Mouse (Mus musculus) spleen, postnatal 36 days (tissue): ENCODE data around the gene Bbs9.

Experiments
- DNase-seq, 2 experiments: peaks; one replicate each; pipeline ENCODE4 v3.0.0; 2022; ENCODE audit warnings: low spot score in 2 of 2, mixed read lengths in 1 of 2

The Bbs9 gene

DNA sequence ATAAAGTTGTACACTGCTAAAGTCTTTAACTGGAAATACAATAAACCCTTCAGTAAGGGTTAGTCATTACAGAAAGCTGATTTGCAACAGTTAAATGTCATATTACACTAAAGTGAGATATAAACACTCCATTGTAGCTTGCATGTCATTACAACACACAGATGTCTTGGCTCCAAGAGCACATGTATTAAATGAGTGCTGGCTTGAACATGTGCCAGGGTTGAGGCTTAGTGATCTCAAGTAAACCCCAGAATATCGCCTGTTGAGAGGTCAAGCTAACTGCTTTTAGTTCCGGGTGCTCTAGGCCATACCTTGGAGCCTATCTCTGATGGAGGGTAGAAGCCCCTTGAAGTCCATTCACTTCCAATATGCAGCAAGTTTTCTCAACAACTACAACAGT, 273.1 kb downstream of the Bbs9 start:
- DNase-seq: no peak

DNA sequence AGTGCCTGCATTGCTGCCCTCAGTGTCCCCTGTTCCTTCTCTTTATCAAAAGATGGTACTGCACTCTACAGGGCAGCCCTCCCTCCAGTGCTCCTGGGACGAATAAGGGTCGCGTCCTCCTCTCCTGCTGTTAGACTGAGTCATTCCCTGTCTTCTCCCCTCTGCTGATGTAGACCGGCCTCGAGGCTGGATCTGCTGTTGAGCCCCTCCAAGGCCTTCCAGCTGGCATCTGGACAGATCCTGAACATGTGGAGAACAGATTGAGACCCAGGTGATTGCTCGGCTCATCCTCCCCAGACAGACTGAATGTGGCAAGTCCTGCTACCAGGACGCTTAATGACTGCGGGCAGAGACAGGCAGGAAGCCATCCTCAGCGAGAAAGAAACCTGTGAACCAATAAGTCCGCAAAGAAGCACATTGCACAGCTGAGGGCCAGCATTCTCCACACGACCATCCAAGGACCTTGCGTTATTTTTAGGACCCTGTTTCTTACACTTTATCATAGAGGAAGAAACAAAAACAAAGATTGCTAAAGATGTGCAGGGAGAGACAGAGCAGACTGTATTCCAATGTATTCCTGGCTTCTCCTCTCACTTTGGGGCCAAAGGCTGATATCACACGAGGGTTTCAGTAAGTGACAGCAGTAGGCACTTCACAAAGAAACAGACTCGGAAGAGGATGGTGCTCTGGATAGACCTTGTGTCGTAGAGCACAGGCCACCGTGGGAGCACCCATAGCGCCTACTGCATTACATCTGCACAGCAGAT, 275.4 kb downstream of the Bbs9 start:
- no peak for DNase-seq

DNA sequence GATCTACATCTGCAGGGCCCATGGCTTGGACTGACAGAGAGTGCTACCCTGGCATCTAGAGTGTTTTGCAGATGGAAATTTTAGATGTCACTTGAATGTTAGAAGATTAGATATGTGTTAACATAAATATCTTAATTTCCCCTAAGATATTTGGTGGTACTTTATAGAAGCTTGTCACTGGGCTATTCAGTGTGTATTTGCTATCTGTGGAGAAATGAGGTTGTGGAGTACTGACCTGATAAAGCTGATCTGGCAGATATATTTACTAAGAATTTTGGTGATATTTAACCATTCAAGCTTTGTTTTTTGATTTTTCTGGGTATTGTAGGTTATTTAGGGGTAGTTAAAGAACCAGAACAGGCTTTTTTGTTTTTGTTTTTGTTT, 276.0 kb downstream of the Bbs9 start:
- DNase-seq: no peak

DNA sequence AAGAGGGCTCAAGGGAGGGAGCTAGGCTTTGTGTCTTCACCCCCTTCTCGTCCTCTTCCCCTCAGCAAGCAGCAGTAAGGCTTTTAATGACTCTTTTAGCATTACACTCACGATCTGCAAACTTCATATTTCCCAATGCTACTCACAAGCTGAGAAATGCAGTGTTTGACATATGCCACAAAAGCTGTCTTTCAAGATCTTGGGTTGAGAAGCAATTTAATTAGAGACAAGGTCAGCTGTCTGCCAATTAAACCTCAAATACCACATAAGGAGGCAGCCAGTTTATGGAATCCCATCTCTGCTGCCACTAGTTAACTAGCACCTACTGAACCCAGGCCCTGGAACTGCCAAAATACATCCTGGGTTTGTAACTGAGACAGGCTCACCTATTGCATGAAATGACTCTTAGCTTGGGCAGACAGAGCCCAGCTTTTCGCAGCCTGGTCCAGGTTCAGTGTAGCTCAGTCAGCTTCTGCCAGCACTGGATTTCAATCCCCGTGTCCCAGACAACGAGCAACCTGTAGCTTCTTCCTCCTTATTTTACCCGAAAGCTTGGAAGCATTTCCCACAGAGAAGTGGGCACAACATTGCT, 278.7 kb downstream of the Bbs9 start:
- no peak for DNase-seq

DNA sequence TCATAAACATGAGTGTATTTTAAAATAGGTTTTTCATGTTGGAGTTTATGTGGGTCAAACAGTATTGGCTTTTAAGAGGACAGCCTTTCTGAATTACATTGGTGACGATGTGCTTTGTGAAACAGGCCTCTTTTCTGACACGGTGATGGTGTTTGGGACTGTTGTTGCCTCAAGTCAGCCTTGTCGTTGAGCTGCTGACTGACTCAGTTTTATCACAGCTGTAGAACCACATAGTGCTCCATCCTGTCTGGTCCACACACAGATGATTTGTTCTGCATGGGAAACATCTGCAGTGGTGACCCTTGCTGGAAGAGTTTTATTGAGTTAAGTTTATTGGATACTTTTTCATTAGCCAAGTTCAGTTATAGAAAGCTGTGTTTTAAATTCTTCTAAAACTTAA, 283.0 kb downstream of the Bbs9 start:
- no peak for DNase-seq

DNA sequence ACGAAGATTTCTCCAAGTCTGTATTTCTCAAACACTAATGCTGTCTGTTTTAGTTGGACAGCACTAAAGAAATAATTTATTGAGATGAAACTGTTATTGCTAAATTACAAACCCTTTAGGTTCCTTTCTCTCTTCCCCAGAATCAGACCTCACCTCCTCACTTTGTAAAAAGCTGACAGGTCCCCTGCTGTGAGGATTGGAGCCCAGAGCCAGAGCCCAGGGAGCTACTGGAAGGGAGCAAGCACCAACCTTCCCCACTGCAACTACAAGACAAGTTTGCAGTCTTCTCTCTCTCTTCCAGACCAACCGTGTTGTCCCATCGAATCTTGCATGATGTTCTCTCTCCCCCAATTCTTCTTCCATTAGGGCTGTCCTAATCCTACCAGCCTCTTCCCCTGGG, 283.7 kb downstream of the Bbs9 start:
- no peak for DNase-seq

DNA sequence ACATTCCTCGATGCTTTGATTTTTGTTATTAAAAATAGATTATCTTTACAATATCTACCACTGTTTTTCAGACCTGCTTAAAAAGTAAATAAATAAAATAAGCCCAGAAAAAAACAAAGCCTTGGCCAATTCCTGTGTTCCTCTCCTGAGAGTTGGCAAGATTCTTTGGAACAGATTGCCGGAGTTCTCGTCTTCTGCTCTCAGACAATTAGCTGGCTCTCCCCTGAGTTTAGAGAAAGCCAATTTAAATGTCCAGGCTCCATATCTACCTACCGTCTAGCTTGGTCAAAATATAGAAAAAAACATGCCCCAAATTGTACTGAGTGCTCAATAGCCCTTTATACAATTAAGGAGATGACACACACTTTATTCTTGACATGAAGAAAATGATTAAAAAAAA, 284.9 kb downstream of the Bbs9 start:
- DNase-seq: no peak

DNA sequence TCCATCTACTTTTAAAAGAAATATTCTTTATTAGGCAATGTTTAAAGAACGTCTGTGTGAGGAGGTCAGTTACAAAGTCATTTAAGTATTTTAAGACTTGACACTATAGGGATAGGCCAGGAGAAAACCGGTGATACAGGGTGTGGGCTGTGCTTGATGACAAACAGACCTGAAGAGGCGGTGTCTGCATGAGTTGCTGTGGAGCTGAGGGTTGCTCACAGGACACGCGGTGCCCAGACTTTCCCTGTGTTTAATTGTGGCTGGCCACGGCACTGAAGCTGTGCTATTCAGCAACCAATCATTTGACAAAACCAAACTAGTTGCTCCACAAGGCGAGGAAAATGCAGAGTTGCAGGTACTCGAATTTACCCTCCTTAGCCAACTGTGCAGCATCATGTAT, 286.0 kb downstream of the Bbs9 start:
- no peak for DNase-seq

DNA sequence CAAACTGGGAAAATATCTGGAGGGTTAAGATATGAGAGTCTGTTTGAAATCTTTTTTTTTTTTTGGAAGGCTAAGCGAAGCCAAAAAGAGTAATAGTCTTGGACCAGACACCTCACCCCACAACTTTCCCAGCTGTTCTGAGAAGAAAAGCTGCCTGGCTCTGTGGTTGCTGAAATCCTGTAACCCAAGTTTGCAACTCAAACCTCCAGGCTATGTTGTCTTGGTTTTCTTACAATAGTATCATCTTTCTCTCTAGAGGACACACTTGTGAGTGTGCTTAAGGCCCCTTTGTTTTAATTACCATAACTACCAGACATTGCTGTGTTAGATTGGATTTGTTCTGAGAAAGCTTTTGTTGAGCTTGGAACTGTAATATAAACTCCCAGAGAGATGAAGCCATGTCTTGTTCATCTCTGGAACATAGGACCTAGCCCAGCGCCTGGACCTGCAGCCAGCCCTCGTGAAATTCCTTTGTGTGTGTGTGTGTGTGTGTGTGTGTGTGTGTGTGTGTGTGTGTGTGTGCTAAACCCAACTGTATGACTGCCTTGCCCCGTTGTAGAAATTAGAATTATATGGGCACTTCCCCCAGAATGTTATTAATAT, 290.2 kb downstream of the Bbs9 start:
- no peak for DNase-seq

DNA sequence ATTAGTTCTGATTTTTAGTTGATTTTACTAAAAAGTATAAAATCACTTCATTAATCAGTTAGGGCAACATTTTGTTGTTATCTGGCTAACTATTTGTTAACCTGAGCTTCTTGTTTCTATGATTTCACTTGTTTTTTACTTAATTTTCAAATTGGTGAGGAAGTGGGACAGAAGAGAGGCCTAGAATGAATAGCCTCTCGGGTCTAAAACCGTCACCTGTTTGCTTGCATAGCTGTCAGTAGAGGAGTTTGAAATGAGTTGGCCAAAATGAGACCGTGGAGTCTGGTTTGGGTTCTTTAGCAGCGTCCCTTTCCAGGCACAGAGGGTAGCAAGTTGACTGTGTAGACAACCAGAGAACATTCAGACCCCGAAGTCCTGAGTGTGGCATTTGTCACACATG, 291.6 kb downstream of the Bbs9 start:
- DNase-seq: no peak

DNA sequence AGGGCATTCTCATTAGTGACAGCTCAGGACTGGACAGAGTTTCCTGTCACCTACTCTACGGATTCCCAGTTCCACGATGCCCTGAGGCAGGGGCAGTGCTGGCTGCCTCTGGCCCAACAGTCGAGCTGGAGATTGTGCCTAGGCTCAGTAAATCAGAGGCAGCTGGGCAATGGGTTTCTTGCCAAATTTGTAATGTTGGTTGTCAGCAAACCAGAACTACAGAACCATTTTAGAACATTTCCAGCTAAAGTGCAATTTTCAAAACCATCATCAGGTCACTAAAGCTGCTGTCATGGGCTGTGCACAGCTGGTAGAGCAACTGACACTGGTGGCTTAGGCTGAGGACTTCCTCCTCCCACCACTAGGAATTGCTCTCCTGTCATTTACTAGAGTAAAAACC, 292.3 kb downstream of the Bbs9 start:
- DNase-seq: no peak

DNA sequence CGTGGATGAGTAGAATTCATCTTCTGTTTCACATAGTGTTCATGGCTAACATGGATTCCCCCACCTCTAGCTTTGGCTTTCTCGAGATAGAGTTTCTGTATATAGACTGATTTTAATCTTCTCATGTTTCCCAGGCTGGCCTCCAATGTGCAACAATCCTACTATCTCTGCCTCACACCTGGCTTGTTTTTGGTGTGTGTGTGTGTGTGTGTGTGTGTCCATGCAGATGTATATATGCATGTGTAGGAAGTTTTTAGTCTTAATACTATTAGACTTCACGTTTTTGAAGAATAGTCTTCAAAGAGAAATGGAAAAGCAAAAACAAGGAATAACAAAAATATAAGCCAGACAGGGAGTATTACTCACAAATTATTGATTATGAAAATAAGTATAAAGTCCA, 296.3 kb downstream of the Bbs9 start:
- DNase-seq: no peak

DNA sequence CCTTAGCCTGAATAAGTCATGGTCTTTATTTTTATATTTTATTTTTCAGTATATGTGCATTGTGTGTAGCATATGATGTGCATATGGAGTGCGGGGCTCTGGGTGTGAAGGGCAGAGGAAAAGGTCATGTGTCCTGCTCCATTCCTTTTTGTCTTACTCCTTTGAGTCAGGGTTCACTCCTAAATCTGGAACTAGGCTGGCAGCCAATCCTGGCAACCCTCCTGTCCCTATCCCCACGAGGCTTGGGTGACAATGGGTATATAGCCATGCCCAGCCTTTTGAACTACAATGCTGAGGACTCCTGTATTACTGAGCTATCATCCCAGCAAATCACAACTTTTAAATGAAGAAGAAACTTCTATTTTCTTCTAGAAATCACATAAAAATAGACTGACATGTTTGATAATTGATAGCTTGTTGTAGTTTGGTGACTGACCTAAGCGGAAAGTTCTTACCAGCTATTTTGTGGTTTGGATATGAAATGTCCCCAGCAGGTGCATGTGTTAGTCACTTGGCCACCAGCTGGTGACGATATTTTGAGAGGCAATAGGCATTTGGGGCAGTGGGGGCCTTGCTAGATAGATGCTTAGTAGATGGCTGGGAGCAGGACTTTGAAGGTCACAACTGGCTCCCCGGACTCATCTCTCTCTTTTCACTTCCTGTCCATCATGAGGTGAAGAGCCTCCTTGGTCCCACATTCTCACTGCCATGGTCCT, 300.9 kb downstream of the Bbs9 start:
- DNase-seq: no peak

DNA sequence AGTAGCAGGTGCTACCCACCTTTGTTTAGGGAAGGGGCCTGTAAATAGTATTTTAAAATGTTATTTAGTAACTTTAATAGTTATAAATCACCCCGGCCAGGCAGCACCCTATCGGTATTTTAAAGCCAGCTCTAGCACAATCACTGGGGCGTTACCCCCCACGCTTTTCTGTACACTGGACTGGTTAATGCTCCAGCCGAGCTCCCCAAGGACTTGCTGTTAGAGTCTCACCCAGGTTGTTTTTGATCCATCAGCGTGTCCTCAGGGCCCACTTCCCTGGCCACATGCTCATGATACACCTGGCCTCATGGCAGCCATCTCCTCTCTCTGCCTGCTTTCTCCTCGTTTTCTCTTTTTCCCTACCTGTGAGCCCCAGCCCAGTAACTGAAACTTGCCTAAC, 301.9 kb downstream of the Bbs9 start:
- DNase-seq: no peak

DNA sequence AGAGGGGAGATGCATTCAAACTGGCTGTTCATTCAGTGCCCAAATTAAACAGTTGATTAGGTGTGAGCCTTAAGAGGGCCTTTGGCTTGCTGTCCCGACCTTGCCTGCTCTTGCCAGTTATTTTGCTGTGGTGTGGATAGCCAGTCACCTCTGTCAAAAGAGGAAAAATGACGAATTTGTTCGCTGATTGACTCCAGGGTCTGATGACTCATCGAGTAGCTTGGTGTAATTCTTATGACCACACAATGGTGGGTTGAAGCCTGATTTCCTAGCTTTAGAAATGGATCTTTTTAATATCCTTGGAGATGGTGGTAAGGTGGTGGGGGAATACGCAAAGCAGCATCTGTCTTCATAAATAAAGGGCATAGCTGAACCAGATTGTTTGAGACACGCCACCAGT, 304.1 kb downstream of the Bbs9 start:
- no peak for DNase-seq

DNA sequence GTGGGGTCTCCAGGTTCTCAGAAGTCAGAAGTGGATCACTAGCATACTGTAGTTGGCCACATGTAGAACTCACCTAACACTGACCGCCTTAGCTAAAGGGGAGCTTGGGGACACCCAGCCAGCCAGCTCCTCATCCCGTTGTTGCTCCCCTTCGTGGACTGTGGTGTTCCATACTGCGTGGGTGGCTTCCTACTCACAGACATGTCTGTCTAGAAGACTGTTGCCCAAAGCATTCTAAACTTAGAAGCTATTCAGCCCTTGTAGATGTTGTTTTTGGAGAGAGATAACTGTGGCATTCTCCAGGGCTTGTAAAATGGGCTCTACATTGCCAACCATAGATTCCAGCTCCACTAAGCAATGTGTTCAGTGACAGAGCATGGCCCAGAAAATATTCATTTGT, 310.5 kb downstream of the Bbs9 start:
- DNase-seq: no peak

DNA sequence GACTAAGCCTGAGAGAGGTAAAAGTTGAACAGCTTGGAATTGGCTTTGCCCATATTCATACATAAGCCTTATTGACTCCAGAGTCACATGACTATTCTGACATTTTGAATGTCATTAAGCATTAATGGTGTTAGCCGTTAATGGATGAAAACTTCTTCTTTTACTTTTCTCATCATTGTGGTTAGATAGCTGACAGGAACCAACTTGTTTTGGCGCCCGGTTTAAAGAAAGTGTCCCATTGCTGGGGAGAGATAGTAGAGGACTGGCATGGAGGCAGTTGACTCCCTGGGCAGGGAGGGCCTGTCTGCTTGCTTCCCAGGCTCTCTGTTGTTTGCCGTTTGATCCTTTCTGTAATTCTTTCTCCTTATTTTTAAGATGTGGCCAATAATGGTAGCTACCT, 312.9 kb downstream of the Bbs9 start:
- no peak for DNase-seq

DNA sequence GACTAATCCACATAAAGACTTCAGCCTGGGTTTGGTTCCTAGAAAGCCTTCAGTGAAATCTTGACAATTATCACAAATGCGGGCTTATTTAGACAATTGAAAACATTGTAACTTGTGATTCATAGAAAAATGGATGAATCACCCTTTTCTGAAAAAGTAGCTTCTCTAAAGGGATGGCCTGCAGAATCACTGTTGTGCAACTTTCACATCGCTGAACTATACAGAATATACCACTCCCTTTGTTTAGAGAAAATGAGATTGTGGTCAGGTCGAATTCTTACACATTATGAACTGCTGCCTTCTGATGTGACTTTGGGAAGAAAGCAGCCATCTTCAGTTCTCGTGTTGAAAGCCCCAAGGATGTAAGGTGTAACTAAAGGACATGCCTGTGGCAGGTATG, 313.3 kb downstream of the Bbs9 start:
- no peak for DNase-seq

DNA sequence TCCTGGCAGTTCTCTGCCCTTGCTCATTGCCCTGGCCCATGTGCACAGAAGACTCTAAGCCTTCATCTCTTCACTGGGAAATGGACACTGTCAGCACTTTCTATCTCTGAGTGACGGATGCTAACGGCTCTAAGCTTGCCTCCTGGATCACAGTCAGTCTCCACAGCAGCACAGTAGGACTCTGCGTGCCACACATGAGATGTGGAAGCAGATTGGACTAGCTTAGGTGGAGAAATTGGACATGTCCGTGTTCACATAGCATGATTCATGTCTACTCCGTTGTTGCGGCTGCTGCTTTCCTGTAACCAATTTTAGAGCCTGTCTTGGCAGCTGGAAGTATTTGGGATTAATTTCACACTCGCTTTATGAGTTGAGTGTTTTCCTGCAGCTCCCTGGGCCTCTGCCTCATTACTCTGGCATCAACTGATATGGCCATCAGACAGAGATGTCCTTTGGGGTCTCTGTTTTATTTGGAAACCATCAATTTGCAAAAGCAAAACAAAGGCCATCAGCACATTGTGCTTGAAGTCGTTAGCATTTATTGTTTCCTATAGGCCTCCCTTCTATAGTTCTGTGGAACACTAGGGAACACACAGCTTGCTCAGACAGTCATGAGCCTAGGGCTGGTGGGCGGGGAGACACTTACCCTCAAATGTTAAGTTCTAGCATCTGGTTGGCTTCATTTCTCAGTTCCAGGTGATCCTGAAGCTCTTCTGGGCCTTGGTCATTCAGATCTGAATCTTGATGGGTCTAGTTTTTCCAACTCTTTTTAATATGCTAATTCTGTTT, 314.1 kb downstream of the Bbs9 start:
- DNase-seq: no peak

DNA sequence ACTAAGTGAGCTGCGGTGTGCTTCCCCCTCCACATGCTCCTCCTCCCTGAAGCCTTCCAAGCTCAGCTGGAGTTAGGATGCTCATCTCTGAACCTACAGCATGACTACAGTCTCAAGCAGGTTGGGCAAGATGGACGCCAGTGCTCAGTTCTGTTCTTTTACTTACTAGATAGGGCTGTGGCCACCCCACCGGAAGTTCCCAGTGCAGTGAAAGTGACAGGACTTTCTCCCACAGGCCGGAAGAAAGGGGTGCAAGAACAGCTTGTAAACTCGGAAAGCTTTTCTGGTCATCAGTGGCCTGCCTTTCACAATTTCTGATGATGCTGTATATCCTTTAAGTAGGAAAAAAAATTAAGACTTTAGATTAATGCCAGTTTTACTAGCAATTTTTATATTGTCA, 315.7 kb downstream of the Bbs9 start:
- no peak for DNase-seq

DNA sequence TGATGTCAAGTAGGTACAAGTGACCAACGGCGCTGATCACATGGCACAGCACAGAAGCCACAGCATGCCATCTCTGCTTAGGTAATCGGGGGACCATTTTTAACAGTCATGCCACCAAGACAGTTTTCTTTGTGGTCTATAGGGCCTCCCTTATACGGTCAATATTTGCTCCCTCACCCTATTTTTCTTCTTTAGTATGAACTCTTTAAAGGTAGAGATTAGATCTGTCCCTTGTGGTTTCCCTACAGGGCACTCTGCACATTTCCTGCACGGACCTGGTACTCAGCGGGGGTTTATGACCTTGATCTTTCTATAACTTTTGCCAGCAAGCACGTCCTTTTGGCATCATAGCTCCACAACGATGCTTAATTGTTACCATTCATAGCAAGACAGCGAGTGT, 316.2 kb downstream of the Bbs9 start:
- DNase-seq: no peak

DNA sequence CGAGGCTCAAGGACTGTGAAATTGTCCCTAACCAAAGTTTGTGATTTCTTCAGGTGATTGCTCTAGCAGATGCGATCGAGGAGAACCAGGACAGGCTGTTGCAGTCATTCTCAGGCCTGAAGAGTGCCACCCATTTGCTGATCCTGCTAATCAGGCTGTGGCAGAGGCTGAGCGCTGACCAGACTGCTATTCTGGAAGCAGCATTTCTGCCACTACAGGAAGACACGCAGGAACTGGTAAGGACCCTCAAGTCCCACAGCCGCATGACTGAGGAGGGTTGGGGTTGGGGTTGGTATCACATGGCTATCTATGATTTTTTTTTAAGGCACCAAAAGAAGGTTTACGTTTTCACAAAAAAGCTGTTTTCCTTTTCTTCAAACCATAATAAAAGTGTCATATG, 318.2 kb downstream of the Bbs9 start:
- no peak for DNase-seq
